Mouse (Mus musculus) gastrocnemius, adult 2 months (tissue): ENCODE data around the gene 4930430F08Rik. TPM values are rescaled to one million over a fixed set of nuclear protein-coding genes. Genes with fewer than 3 reads are reported as not detected.
"Not testable (repeated sequence)": the region's sequence is repeated elsewhere in the genome, so short reads cannot be mapped to it uniquely, and the experiment has no call there.

Source experiments
- DNase-seq: peaks from one replicate; pipeline ENCODE4 v3.0.0; 2022
- H3K27ac ChIP-seq: fragments of 200-600 bp; 2 replicates; pipeline ENCODE4 v1.8.1; 2022; ENCODE audit warnings: mild to moderate bottlenecking
- H3K4me3 ChIP-seq: fragments of 200-600 bp; 2 replicates; pipeline ENCODE4 v1.8.1; 2022; ENCODE audit warnings: mild to moderate bottlenecking, moderate library complexity
- CTCF ChIP-seq: fragments of 200-600 bp; IDR thresholded peaks from 2 replicates; pipeline ENCODE4 v1.8.1; 2022; ENCODE audit warnings: antibody characterized with exemption, mild to moderate bottlenecking, moderate library complexity
- intact Hi-C: fragments of 180-260 bp; cut with DNase I; formaldehyde crosslinking; loops from one replicate; pipeline ENCODE4 v1.15.1; 2025
- total RNA-seq, 2 experiments: library from RNA; stranded (reverse); gene quantifications; 2 replicates each; pipeline ENCODE4 v1.2.3; 2021

Gene 4930430F08Rik
- total RNA-seq, 2 experiments from 2014 or later, result 9.5 to 10.9 TPM

GRCm38 (mm10) chr10:100575294-100575693, 14.9 kb downstream of the 4930430F08Rik start:
- Histone ChIP-seq H3K27ac (no peak overlapping the region), H3K4me3 (no peak overlapping the region)
- no peak for TF ChIP-seq CTCF
- intact Hi-C loops, result no loop called here
- DNase-seq, result no peak

- DNase-seq, result no peak
- TF ChIP-seq CTCF, result no peak
- intact Hi-C loops, result no loop called here
- H3K4me3 ChIP-seq, result no peak overlapping the region
- no peak overlapping the region for H3K27ac ChIP-seq
Observed at GRCm38 (mm10) chr10:100574505-100575149, 15.6 kb downstream of the 4930430F08Rik start.

- TF ChIP-seq CTCF, result no peak
- Histone ChIP-seq H3K27ac (no peak overlapping the region), H3K4me3 (no peak overlapping the region)
- no peak for DNase-seq
- intact Hi-C loops, result no loop called here
Observed at GRCm38 (mm10) chr10:100571707-100572106, 18.5 kb downstream of the 4930430F08Rik start.

DNA sequence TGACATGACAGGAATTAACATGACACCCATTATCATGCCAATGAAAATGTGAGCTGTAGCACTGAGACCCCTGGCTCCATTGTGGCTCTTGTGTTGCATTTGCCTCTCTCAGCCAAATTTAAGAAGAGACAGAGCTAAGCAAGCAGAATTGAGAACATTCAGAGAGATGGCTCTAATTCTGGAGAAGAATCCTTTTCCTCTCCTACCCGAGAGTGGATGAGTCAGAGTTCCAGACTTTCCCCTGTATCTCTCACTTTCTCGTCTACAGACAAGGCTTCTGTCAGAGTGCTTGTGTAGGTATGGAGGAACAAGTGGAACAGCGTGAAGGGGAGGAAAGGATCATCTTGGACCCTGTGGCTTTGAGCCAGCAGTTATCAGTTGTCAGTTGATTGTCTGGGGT, 26.1 kb downstream of the 4930430F08Rik start:
- intact Hi-C loops, result no loop called here
- H3K4me3 ChIP-seq, result no peak overlapping the region
- no peak overlapping the region for H3K27ac ChIP-seq
- no peak for TF ChIP-seq CTCF
- DNase-seq, result no peak

GRCm38 (mm10) chr10:100560194-100560883, 29.9 kb downstream of the 4930430F08Rik start:
- DNase-seq, H3K4me3 ChIP-seq, H3K27ac ChIP-seq, intact Hi-C loops: not testable (repeated sequence)

DNA sequence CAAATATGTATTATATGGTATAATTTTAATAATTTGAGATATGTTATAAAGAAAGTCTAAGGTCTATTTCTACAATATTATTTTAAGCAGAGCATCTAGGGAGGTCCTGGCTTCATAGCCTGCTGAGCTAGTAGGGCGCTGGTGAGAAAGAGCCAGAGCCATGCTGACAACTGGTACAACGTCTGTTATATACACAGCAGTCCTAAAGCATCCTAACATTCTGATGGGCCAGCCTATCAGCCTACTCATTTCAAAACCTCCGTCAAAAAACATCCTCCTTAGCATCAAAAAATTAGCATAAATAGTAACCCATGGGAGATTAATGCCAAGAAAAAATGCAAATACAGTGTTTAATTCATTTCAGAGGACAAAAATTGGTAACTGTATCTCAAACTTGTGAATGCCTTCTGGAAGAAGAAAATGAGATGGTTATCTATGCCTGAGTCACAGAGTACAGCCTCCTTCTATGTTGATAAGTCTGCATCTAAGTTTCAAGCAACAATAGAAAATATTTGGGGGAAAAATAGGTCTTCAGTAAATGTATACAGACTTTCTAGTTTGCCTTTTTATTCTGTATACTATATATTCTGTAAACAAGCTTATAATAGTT, 33.6 kb downstream of the 4930430F08Rik start:
- no peak for DNase-seq
- Histone ChIP-seq H3K4me3 (no peak overlapping the region), H3K27ac (no peak overlapping the region)
- no peak for TF ChIP-seq CTCF
- intact Hi-C loops, result no loop called here

DNA sequence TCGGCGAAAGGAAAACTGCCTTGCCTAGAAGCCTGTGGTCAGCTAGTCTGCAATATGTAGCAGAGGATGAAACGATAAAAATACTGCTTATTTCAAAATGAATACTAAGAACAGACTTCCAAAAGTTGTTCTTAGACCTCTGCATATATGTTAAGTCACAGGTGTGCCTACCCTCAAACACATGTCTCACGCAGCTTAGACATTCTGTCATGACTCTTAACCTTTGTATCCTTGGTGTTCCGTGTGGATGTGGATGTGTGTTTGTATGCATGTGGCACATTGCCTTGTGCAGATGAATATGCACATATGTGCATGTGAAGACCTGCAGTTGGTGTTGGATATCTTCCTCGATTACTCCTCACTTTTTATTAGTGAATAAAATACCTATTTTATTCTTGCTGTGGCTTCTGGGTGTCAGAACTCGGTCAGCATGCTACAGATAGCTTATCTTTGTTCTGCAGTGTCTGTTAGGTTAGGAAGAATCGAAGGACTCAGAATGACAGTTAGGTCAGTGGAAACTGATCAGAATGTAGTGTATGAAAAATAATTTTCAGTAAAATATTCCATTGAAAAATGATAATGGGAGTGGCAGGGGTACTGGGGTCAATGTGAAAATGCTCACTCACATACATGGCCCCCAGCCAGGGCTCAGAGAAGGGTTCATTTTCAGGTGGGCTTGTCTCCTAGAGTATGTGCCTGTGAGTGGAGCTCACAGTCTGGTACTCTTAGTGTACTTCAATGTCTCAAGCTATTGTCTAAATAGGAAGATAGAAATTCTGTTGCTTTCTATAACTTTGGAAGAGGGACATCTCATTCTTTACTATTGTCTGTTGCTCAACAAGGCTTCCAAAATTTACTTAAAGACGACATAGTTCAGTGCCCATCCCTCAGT, 65.5 kb downstream of the 4930430F08Rik start:
- intact Hi-C loops, result no loop called here
- DNase-seq, result no peak
- no peak for TF ChIP-seq CTCF
- no peak overlapping the region for H3K27ac ChIP-seq
- H3K4me3 ChIP-seq, result no peak overlapping the region

- TF ChIP-seq CTCF, result no peak
- no peak overlapping the region for H3K27ac ChIP-seq
- no peak overlapping the region for H3K4me3 ChIP-seq
- no peak for DNase-seq
- intact Hi-C loops, result no loop called here
Observed at GRCm38 (mm10) chr10:100522330-100522729, 67.9 kb downstream of the 4930430F08Rik start.

Other genes with a start within 250 kb of the 4930430F08Rik start
- gene Gm4302, start 249.6 kb downstream of the 4930430F08Rik start, total RNA-seq, result not detected
- not detected for gene Gm4303, start 244.5 kb downstream of the 4930430F08Rik start, total RNA-seq
- gene Gm4305, start 239.3 kb downstream of the 4930430F08Rik start, total RNA-seq, result not detected
- gene Gm4307, start 229.1 kb downstream of the 4930430F08Rik start, total RNA-seq, result not detected
- gene Gm4312, start 207.9 kb downstream of the 4930430F08Rik start, total RNA-seq, result not detected
- gene Tmtc3, start 103.1 kb downstream of the 4930430F08Rik start, total RNA-seq, result 10 to 100 TPM in 1 of 2 experiments, 1 to 10 TPM in 1; 10.0 to 11.7 TPM
- 1 to 10 TPM; 3.4 to 3.7 TPM for gene Cep290, start 102.9 kb downstream of the 4930430F08Rik start, total RNA-seq
- not detected for gene 1700017N19Rik, start 61 bp upstream of the 4930430F08Rik start, total RNA-seq